Mouse (Mus musculus): ENCODE data around the gene Lrp10. TPM values are rescaled to one million over a fixed set of nuclear protein-coding genes. Genes with fewer than 3 reads are reported as not detected.

Lrp10 gene
- polyA plus RNA-seq, 1 experiment from 2014 or later = 18.9 TPM

DNA sequence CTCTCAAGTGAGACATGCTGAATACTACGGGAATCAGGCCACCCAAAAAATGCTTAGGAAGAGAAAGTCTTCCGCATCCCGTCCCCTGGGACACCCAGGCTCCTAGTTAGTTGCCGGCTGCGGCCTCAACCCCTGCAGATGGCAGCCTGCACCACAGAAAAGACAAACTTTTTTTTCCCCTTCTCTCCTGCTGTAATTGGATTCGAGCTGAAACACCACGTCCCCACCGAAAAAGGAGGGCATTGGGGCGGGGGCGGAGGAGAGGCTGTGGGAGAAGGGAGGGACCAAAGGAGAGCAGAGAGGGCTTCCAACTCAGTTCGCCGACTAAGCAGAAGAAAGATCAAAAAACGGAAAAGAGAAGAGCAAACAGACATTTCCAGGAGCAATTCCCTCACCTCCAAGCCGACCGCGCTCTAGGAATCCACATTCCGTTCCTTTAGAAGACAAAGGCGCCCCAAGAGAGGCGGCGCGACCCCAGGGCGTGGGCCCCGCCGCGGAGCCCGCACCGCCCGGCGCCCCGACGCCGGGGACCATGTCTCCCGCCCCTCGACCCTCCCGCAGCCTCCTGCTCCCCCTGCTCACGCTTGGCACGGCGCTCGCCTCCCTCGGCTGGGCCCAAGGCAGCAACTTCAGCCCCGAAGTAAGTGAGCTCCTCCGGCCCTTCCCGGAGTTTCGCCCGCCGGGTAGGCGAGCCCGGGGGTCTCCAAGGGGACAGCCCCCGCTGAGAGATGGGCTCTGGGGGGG, 32.4 kb upstream of the Lrp10 start, which contains the start of gene Mmp14:
Gene Mmp14 (plus strand): TSS at position 279 of the 744 bp plus-strand sequence.
- Histone ChIP-seq H3K4me1 (ENCODE audit: control insufficient read depth, insufficient read depth, low read length) (peaks cover 17% of the 10 kb centered on the region), H3K27ac (replicated peaks; ENCODE audit: low read depth, low read length) (peak within 1 kb of the TSS; percentile 96), H3K27me3 (ENCODE audit: control insufficient read depth, insufficient read depth, low read length) (no peaks in the 10 kb centered on the region), H3K36me3 (ENCODE audit: control insufficient read depth, insufficient read depth, low read length) (peaks cover 5% of the 10 kb centered on the region; the same call in 1 of the 2 replicates), H3K4me2 (ENCODE audit: low read depth, severe bottlenecking) (peak within 1 kb of the TSS; percentile 80), H3K9me3 (ENCODE audit: control insufficient read depth, low read length) (no peaks in the 10 kb centered on the region), H3K4me3 (ENCODE audit: low read depth, low read length) (peak within 1 kb of the TSS; percentile 89), H3K9ac (ENCODE audit: low read length) (peak within 1 kb of the TSS; percentile 98)
- peak; percentile 84 for DNase-seq (ENCODE audit: low spot score)
- WGBS = 0% methylated on average over 44 of the region's 49 CpGs
- ATAC-seq (ENCODE audit: insufficient number of reproducible peaks, low FRiP score, low TSS enrichment, low read depth) = peak; percentile 44

GRCm38 (mm10) chr14:54432078-54432836, 31.7 kb upstream of the Lrp10 start:
- peak overlapping the region; percentile 96 for H3K27ac ChIP-seq (replicated peaks; ENCODE audit: low read depth, low read length)
- H3K4me1 ChIP-seq (ENCODE audit: control insufficient read depth, insufficient read depth, low read length) = peaks cover 17% of the 10 kb centered on the region
- no peaks in the 10 kb centered on the region for H3K27me3 ChIP-seq (ENCODE audit: control insufficient read depth, insufficient read depth, low read length)
- H3K36me3 ChIP-seq (ENCODE audit: control insufficient read depth, insufficient read depth, low read length) = peaks cover 6% of the 10 kb centered on the region; the same call in 1 of the 2 replicates
- DNase-seq (ENCODE audit: low spot score) = peak; percentile 75
- peak overlapping the region; percentile 89 for H3K4me3 ChIP-seq (ENCODE audit: low read depth, low read length)
- peak; percentile 18; the same call in 1 of the 2 replicates for ATAC-seq (ENCODE audit: insufficient number of reproducible peaks, low FRiP score, low TSS enrichment, low read depth)
- H3K9ac ChIP-seq (ENCODE audit: low read length) = peak overlapping the region; percentile 98
- no peaks in the 10 kb centered on the region for H3K9me3 ChIP-seq (ENCODE audit: control insufficient read depth, low read length)
- 2% methylated on average over 54 of the region's 54 CpGs for WGBS
- H3K4me2 ChIP-seq (ENCODE audit: low read depth, severe bottlenecking) = peak overlapping the region; percentile 80

DNA sequence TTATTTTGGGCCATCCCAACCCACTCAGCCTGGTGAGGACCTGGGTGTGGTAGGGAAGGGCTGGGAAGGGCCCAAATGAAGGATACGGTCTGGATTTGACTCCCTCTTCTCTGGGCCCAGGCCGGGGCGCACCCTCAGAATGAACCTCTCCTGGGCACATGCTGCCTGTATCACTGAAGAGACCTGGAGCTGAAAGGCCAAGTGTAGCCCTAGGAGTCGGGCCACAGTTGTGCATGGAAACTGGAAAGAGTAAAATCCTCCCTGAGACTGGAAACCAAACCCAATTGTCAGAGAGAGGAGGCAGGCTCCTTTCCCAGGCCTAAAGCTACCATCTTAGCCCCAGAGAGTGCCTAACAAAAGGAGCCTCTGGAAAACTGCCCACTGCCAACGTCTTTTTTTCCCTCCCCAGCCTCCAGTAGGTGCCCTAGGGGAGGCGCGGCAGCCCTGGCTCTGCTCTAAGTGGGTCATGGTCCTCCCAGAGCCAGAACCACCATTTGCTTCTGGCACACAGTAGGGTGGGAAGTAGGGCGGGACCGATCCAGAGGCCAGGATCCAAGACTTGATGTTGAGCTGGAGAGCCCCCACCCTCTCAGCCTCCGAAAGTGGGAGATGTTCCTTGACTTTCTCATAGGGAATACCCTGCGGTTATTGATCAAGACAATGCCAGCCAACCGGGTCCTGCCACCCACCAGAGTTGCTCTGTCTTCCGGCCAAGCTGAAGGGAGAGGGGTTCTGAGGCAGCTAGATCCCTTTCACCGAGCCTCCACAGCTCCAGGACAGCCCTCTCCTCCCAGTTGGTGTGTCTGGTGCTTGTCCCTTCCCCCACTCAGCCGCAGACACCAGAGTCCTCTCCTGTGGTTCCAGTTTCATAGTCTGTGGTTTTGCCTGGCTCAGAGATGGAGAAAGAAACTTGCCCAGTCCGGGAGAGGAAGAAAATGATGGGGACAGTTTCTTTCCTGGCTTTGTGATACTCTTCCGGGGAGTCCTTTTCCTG, 30.8 kb upstream of the Lrp10 start:
- H3K4me3 ChIP-seq (ENCODE audit: low read depth, low read length) = peak overlapping the region; percentile 89
- peaks cover 17% of the 10 kb centered on the region for H3K4me1 ChIP-seq (ENCODE audit: control insufficient read depth, insufficient read depth, low read length)
- 32% methylated on average over 17 of the region's 17 CpGs for WGBS
- peaks cover 7% of the 10 kb centered on the region; the same call in 1 of the 2 replicates for H3K36me3 ChIP-seq (ENCODE audit: control insufficient read depth, insufficient read depth, low read length)
- H3K9ac ChIP-seq (ENCODE audit: low read length) = peak overlapping the region; percentile 98
- H3K27ac ChIP-seq (replicated peaks; ENCODE audit: low read depth, low read length) = peak overlapping the region; percentile 96
- H3K4me2 ChIP-seq (ENCODE audit: low read depth, severe bottlenecking) = peak overlapping the region; percentile 80
- no peaks in the 10 kb centered on the region for H3K9me3 ChIP-seq (ENCODE audit: control insufficient read depth, low read length)
- peak; percentile 51 for DNase-seq (ENCODE audit: low spot score)
- H3K27me3 ChIP-seq (ENCODE audit: control insufficient read depth, insufficient read depth, low read length) = no peaks in the 10 kb centered on the region
- 0 out of 2 replicates have a peak, but pooled peaks have one; percentile 14 for ATAC-seq (ENCODE audit: insufficient number of reproducible peaks, low FRiP score, low TSS enrichment, low read depth)

DNA sequence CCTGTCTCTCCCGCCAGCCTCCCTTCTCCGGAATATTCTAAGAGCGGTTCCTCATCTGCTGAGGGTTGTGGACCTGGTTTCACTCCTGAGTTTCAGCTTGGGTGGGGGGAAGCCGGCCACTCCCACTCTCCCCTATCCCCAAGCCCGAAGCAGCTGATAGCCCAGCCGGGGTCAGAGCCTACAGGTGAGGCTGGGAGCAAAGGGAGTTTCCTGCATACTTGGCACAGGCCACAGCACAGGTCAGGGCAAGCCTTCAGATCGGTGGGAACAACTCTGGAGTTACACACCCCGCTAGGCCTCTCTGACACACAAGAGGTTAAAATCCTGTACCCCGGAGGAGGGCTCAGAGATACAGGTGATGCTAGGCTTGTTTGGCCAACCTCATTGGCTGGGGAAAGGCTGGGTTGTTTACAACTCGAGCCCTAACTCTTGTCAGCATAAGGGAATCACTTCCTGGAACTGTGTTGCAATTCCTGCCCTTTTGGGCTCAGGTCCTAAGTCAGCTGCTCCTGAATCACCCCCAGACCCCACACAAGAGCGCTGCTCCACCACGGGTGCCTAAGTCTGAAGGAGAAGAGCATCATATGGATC, 29.9 kb upstream of the Lrp10 start:
- peaks cover 17% of the 10 kb centered on the region for H3K4me1 ChIP-seq (ENCODE audit: control insufficient read depth, insufficient read depth, low read length)
- peak overlapping the region; percentile 80 for H3K4me2 ChIP-seq (ENCODE audit: low read depth, severe bottlenecking)
- ATAC-seq (ENCODE audit: insufficient number of reproducible peaks, low FRiP score, low TSS enrichment, low read depth) = no peak
- 60% methylated on average over 12 of the region's 12 CpGs for WGBS
- no peak overlapping the region for H3K27ac ChIP-seq (replicated peaks; ENCODE audit: low read depth, low read length)
- H3K27me3 ChIP-seq (ENCODE audit: control insufficient read depth, insufficient read depth, low read length) = no peaks in the 10 kb centered on the region
- H3K9ac ChIP-seq (ENCODE audit: low read length) = no peak overlapping the region
- no peaks in the 10 kb centered on the region for H3K9me3 ChIP-seq (ENCODE audit: control insufficient read depth, low read length)
- DNase-seq (ENCODE audit: low spot score) = no peak
- H3K36me3 ChIP-seq (ENCODE audit: control insufficient read depth, insufficient read depth, low read length) = peaks cover 11% of the 10 kb centered on the region; the same call in 1 of the 2 replicates
- peak overlapping the region; percentile 89; the same call in 1 of the 2 replicates for H3K4me3 ChIP-seq (ENCODE audit: low read depth, low read length)

DNA sequence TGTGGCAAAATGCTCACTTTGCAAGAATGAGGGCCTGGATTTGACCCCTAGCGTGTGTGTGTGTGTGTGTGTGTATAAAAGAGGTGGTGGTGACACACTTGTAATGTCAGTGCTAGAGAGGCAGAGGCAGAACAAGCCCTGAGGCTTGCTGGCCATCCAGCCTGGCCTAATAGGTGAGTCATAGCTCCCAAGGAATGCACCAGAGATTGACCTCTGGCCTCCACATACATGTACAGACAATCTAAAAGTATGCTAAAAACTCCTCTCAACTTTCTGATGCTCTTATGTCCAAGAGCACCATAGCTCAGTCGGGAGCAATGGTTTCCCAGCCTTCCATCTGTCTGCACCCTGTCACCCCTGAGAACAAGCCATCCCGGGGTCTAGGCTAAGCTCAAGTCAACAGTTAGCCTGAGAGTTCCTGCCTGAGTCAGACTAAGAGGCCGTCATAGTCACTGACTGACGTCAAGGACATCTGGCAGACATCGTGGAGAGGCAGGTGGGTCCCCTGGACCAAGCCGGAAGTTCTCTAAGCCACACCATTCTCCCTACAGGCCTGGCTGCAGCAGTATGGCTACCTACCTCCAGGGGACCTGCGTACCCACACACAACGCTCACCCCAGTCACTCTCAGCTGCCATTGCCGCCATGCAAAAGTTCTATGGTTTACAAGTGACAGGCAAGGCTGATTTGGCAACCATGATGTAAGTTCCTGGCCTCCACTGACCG, 28.6 kb upstream of the Lrp10 start:
- peaks cover 15% of the 10 kb centered on the region for H3K4me1 ChIP-seq (ENCODE audit: control insufficient read depth, insufficient read depth, low read length)
- no peak overlapping the region for H3K4me3 ChIP-seq (ENCODE audit: low read depth, low read length)
- no peak overlapping the region for H3K27ac ChIP-seq (replicated peaks; ENCODE audit: low read depth, low read length)
- H3K4me2 ChIP-seq (ENCODE audit: low read depth, severe bottlenecking) = no peak overlapping the region
- no peaks in the 10 kb centered on the region for H3K27me3 ChIP-seq (ENCODE audit: control insufficient read depth, insufficient read depth, low read length)
- peaks cover 18% of the 10 kb centered on the region for H3K36me3 ChIP-seq (ENCODE audit: control insufficient read depth, insufficient read depth, low read length)
- 86% methylated on average over 11 of the region's 11 CpGs for whole genome bisulfite sequencing
- no peak for DNase-seq (ENCODE audit: low spot score)
- H3K9ac ChIP-seq (ENCODE audit: low read length) = no peak overlapping the region
- no peaks in the 10 kb centered on the region for H3K9me3 ChIP-seq (ENCODE audit: control insufficient read depth, low read length)
- no peak for ATAC-seq (ENCODE audit: insufficient number of reproducible peaks, low FRiP score, low TSS enrichment, low read depth)

DNA sequence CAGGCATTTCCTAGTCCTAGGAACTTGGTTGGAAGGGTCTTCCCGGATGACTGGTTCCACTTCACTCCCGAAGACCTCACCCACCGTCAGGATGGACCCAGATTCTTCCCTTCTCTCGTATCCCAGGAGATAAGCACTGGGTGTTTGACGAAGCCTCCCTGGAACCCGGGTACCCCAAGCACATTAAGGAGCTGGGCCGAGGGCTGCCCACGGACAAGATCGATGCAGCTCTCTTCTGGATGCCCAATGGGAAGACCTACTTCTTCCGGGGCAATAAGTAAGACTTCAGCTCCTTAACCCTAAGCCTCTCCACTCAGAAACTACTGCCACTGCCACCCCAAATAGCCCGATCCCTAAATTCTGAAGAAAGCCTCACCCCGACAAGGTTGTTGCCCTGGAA, 24.8 kb upstream of the Lrp10 start:
- H3K9me3 ChIP-seq (ENCODE audit: control insufficient read depth, low read length) = no peaks in the 10 kb centered on the region
- peaks cover 15% of the 10 kb centered on the region for H3K4me1 ChIP-seq (ENCODE audit: control insufficient read depth, insufficient read depth, low read length)
- no peak overlapping the region for H3K9ac ChIP-seq (ENCODE audit: low read length)
- DNase-seq (ENCODE audit: low spot score) = no peak
- no peak overlapping the region for H3K4me3 ChIP-seq (ENCODE audit: low read depth, low read length)
- H3K27me3 ChIP-seq (ENCODE audit: control insufficient read depth, insufficient read depth, low read length) = no peaks in the 10 kb centered on the region
- no peak overlapping the region for H3K27ac ChIP-seq (replicated peaks; ENCODE audit: low read depth, low read length)
- H3K4me2 ChIP-seq (ENCODE audit: low read depth, severe bottlenecking) = no peak overlapping the region
- peaks cover 18% of the 10 kb centered on the region for H3K36me3 ChIP-seq (ENCODE audit: control insufficient read depth, insufficient read depth, low read length)
- WGBS = 89% methylated on average over 12 of the region's 12 CpGs
- no peak for ATAC-seq (ENCODE audit: insufficient number of reproducible peaks, low FRiP score, low TSS enrichment, low read depth)

- DNase-seq (ENCODE audit: low spot score) = no peak
- peaks cover 18% of the 10 kb centered on the region for H3K36me3 ChIP-seq (ENCODE audit: control insufficient read depth, insufficient read depth, low read length)
- H3K4me3 ChIP-seq (ENCODE audit: low read depth, low read length) = no peak overlapping the region
- H3K4me1 ChIP-seq (ENCODE audit: control insufficient read depth, insufficient read depth, low read length) = peaks cover 19% of the 10 kb centered on the region
- no peak overlapping the region for H3K9ac ChIP-seq (ENCODE audit: low read length)
- no peaks in the 10 kb centered on the region for H3K9me3 ChIP-seq (ENCODE audit: control insufficient read depth, low read length)
- ATAC-seq (ENCODE audit: insufficient number of reproducible peaks, low FRiP score, low TSS enrichment, low read depth) = no peak
- H3K27ac ChIP-seq (replicated peaks; ENCODE audit: low read depth, low read length) = no peak overlapping the region
- H3K4me2 ChIP-seq (ENCODE audit: low read depth, severe bottlenecking) = no peak overlapping the region
- 69% methylated on average over 7 of the region's 7 CpGs for WGBS
- no peaks in the 10 kb centered on the region for H3K27me3 ChIP-seq (ENCODE audit: control insufficient read depth, insufficient read depth, low read length)
Measured at GRCm38 (mm10) chr14:54439610-54440009, 24.3 kb upstream of the Lrp10 start.

Measured in limb, embryonic 11.5 days (tissue).